Mouse (Mus musculus) urinary bladder, postnatal 36 days (tissue): ENCODE results near the gene Serpinh1.

Experiments used
- DNase-seq, 2 experiments: peaks; one replicate each; pipeline ENCODE4 v3.0.0; 2022; ENCODE audit warnings: low spot score in 2 of 2, mixed read lengths in 1 of 2

Gene Serpinh1

DNA sequence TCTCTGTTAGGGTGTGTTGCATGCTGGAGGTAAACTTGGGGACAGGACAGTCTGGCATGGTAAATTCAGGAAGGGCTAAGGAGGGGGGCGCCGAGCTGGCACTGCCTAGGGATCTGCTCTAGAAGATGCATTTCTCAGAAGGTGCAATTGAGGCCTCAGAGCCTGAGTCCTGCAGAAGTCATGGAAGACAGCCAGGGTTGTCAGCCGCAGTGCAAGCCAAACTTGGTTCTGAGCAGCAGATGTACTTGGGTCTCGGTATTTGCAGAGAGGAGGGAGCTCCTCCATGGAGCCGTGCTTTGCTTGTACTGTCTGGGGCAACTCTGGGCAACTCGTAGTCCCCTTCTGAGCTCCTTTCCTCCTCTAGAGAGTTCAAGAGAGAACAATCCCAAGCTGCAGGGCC, 26.9 kb downstream of the Serpinh1 start:
- DNase-seq: no peak

DNA sequence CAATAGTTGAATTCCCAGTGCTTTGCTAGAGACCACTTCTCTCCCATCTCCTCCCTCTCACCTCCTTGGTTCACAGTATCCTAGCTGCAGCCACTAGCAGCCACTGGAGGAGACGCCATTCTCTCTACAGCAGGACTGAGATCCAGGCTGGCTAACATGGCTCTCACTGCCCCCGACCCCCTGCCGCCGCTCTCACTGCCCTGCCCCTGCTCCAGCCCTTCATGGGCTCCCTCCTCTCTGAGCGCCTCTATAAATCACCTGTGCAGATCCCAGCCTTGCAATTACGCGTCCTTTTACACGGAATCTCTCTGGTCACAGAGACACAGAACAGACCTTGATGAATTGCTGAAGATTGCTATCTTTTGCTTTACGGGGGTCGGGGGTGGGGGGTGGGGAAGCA, 28.2 kb downstream of the Serpinh1 start:
- no peak for DNase-seq

DNA sequence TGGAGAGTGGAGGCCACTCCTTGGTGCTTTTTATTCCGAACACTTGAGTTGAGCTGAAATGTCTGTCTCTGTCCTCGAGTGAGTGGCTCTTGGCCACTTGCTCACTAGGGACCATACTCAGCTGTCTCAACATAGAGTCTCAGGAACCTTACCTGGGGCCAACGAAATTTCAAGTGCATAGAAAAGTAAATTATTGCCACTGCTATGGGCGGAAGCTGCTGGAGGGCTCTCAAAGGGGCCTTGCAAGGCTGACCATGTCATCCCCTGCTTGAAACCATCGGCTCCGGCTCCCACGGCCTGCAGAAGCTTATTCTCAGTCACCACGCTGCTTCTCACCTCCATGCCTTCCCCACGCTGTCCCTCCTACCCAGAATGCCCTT, 29.7 kb downstream of the Serpinh1 start:
- no peak for DNase-seq

DNA sequence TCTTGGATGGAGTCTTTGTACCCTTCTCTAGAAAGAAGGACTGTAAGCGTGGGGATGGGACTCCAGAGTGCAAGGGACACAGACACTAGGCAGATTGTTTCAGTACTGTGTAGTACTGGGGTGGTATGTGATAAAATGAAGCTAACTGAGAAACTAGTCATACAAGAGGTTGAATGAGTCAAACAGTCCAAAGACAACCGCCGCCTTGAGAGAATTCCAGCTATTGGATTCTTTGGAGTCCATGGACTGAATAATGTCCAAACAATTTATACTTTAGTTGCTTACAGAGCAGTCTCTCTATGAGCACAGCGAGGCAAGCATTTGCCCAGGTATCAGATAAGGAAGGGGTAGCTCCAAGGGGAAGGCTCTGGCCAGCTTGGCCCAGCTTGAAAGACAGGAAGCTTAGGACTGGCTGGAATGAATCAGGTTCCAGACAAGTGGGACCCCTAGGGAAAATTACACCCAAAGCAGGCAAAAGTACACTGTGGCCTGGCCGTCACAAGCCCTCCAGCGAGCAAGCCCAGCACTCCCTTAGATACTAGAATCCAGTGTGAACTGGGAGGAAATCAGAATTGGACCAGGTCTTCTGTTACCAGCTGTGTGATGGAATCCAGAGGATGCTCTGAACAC, 30.2 kb downstream of the Serpinh1 start:
- no peak for DNase-seq

DNA sequence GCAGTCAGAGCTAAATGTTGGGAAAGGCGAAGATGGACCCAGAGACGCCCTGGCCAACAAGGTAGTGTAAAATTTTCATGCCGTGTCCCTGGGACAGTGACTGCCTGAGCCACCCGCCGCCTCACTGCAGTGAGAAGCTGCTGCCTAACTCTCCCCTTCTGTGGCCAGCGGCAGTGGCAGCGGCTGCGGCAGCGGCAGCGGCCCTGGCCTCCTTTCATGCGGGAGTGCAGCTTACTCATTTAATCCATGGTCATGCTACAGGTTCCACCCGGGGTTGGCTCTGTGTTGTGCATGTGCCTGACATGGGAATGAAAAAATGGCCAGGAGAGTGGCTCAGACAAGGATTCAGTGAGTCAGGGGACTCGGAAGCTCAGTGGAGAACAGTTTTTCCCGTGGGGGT, 32.5 kb downstream of the Serpinh1 start:
- DNase-seq: no peak

DNA sequence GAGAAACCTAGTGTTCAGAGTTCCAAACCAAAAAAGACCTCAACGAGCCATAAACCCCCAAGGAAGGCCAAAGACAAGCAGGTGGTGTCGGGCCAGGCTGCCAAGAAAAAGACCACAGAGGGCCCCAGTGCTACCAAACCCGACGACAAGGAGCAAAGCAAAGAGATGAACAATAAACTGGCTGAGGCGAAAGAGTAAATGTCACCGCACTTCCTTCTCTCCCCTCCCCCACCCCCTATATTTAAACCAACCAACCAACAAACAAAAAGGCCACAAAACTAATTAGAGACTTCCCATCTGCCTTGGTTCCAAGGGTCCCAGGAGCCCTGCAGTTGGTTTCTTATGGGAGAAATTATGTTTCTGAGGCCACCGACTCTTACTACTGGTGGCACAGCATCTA, 35.6 kb downstream of the Serpinh1 start:
- DNase-seq: no peak

DNA sequence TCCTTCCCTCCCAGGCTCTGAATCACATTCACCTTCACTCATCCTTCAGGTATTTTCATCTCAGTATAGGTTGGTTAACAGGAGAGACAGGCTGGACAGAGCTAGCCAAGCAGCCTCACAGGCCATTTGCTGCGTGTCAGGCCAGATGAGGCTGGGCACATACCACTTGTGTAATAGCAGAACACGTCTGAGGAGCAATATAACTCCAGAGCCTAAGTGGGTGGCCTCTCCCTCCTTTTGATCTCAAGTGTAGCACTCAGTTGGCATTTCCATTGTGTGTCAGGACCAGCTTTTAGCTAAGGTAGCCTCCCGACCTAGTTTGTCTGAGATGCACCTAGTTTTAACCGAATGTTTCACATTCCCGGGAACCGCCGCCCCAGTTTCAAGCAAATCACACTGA, 36.8 kb downstream of the Serpinh1 start:
- DNase-seq: no peak

DNA sequence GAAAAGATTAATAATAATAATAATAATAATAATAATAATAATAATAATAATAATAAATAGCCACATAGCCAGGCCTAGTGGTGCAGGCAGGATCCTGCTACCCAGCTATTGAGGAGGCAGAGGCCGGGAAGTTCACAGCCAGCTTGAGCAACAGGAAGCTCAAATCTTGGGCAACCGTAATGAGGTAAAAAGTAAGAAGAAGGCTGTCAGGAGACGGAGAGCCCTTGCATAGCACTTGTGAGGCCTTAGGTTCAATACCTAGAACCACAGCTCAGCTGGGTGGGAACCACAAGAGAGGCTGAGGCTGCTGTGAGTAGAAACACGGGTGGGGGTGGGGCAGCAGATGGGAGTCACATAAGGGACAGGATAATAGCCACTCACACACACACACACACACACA, 38.5 kb downstream of the Serpinh1 start:
- DNase-seq: no peak

DNA sequence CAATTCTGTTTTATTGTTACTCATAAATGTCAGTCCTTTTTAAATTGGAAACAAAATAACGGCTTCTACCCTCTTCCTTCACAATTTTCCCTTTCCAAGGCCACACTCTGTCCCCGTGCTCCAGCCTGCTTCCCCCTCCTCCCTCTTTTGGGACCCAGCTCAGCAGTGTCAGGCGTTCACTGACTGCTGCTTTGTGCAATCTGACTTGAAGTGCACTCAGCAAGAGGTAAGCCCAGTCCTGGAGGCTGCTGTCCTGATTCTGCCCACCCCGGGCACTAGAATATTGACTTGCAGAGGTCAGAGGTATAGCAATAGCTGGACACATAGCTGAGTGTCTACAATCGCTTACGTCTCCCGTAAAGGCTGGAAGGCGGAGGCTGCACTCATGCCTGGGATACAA, 39.8 kb downstream of the Serpinh1 start:
- DNase-seq: no peak

DNA sequence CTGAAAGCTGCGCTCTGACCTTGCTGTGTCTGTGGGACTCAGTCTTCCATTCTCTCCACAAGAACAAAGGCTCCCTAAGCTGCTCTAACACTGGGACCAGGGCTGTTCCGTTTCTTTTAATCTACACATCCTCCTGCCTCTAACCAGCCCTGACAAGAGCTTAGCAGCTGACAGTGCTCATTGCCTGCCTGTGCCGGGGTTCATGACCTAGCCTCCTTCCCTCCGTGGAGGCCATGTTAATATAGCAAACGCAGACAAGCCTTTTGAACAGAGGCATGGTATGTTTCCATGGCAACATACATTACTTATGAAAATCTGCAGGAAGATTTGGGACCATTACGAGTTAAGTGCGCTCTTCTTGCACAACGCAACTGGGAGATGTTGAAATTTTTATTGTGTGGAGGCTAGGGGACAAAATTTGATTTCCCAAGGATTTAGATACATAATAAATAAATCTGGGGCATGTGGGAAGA, 40.3 kb downstream of the Serpinh1 start:
- no peak for DNase-seq

DNA sequence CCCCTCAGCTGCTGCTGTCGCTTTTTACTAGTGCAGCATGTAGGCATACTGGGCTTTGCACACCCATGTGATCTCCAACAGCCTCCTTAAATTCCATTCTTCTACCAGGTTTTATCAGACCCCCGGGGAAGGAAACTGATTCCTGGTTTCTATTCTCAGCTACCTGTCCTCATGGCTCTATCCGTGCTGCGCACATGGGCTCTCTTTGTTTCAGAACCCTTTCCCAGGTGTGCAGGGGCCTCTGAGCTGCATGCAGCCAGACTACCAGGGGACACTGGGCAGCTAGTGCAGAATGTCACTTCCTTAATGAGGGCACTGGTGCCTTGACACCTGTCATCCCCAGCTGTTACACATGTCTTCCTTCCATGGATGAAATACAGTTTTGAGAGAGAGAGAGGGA, 41.0 kb downstream of the Serpinh1 start:
- DNase-seq: no peak

DNA sequence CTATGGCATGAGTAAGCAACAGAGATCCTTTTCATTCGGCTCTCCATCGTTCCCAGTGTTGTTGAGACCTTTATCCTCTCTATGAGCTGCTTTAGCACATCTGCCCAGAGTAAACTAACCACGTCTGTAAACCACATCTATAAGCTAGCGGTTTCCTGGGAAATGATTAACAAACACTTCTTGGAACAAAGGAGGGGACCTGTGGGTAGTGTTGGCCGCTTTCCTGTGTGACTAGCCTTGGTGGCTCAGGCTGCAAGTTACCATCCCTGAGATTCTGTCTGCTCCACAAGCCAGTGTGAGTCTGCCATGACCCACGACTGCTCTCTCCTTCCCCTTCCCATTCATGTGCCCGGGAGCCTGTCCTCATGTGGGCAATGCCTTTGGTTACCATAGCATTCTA, 41.6 kb downstream of the Serpinh1 start:
- DNase-seq: no peak

DNA sequence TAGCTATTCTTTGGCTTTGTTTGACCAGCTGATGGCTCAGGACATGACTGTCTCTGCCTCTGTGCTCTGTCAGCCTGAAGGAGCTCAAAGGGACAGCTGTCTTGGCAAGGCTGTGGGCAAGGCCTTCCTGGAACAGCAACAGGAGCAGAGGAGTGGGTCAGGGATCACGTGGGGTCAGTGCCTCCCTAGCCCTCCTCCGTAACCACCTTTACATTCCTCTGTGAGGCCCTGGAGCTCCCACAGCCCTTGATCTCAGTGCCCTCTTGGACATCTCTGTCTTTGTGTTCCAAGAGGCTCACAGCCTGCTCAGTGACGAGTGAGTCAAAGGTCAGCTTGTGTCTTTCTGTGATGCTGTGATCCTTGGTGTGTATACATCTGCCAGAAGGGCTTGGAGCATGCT, 46.4 kb downstream of the Serpinh1 start:
- DNase-seq: no peak

DNA sequence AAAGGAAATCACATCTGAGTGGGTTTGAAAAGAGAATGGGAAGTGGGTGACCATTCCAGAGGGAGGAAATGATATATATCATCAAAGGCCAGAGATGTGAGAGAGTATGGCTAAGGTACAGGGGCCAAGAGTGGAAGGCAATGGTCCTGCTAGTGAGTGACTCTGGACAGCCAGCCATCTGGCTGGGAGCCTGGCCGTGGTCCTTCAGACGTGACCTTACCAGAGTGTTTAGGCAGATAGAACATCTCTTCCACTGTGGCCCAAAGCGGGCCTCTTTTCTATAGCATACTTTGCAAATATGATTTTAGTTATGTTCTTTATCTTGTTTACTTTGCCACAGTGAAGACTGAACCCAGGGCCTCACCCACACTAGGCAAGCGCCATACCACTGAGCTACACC, 47.4 kb downstream of the Serpinh1 start:
- DNase-seq: no peak

DNA sequence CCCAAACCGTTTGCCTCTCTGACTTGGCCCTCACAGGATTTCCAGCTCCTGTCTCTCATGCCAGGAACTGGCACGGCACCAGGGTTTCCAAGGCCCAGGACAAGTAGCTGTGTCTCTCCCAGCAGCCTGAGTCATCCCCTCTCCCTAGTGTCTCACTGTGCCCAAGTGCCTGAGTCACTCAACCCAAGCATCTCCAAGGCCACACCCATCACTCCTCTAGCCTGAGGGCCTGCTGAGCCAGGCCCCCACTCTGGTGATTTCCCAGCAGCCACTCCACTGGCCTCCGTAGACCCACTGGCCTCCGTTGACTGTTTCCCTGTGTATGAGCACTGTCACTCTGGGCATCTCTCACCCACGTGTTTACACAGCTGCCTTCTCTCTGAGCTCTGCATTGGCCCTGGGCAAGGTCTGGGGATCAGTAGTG, 48.1 kb downstream of the Serpinh1 start:
- peak; percentile 23 to 76 for DNase-seq

DNA sequence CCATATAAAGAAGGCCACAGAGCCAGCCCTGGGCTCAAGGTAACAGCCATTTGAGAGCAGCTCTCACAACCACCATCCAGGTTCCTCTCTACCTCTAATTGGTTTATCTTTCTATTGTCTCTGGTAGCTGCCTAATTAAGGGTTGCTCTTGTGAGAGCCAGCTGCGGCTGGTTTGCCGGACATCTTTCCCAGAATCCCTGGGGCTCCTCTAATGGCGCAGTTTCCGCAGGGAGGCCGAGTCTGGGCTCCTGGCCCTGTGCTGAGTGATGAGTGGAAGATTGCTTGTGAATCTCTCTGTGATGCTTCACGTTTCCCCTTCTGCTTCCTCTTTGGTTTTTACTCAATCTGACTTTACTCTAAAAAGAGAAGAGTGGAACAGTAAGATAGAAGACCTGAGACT, 49.0 kb downstream of the Serpinh1 start:
- no peak for DNase-seq

DNA sequence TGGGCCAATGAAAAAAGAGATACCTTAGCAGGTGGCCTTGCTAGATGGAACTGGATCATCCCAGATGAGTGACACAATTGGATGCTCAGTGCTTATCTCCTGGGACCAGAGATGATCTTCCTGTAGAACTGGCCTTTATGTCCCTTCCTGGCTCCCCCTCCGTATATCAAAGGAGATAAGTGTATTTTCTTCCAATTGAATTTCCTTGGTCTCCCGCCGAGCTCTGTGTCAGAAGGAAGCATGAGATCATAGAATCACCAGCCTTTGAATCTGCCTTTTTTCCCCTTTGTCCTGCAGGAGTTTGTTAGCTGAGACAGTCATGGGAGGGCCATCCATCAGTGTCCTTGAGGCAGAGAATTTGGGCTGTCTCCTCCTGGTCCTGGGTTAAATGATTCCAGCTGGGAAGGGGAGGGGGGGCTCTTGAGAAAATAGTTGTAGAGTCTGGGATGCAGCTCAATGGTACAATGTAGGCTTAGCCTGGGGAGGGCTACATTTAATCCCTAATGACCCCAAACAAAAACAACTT, 52.3 kb downstream of the Serpinh1 start:
- no peak for DNase-seq
